Mouse (Mus musculus): ENCODE measurements around the gene Disc1. TPM values are rescaled to one million over a fixed set of nuclear protein-coding genes. Genes with fewer than 3 reads are reported as not detected.

The Disc1 gene
- polyA plus RNA-seq, 1 experiment from 2014 or later, result 1.6 TPM

GRCm38 (mm10) chr8:125285391-125285790, 231.4 kb downstream of the Disc1 start:
- no peak for DNase-seq (ENCODE audit: low spot score)
- H3K4me3 ChIP-seq (ENCODE audit: low read depth, low read length), result no peak overlapping the region
- no peak overlapping the region for H3K4me2 ChIP-seq (ENCODE audit: low read depth, low read length)
- peaks cover under 1% of the 10 kb centered on the region; the same call in 1 of the 2 replicates for H3K9me3 ChIP-seq (ENCODE audit: control insufficient read depth, low read length)
- 0 out of 2 replicates have a peak overlapping the region, but pooled peaks have one; percentile 19 for H3K27ac ChIP-seq (replicated peaks; ENCODE audit: low read depth, low read length)
- peaks cover 38% of the 10 kb centered on the region for H3K4me1 ChIP-seq (ENCODE audit: control insufficient read depth, insufficient read depth, low read length)
- 71% methylated on average over 8 of the region's 8 CpGs for WGBS
- no peaks in the 10 kb centered on the region for H3K27me3 ChIP-seq (replicated peaks; ENCODE audit: control insufficient read depth, insufficient read depth, low read length)
- no peak overlapping the region for H3K9ac ChIP-seq (ENCODE audit: low read depth, low read length)
- no peaks in the 10 kb centered on the region for H3K36me3 ChIP-seq (ENCODE audit: control insufficient read depth, insufficient read depth, low read length)
- ATAC-seq (ENCODE audit: low read depth), result no peak

- no peak overlapping the region; the same call in 1 of the 2 replicates for H3K27ac ChIP-seq (replicated peaks; ENCODE audit: low read depth, low read length)
- peaks cover 4% of the 10 kb centered on the region; the same call in 1 of the 2 replicates for H3K9me3 ChIP-seq (ENCODE audit: control insufficient read depth, low read length)
- H3K27me3 ChIP-seq (replicated peaks; ENCODE audit: control insufficient read depth, insufficient read depth, low read length), result no peaks in the 10 kb centered on the region
- DNase-seq (ENCODE audit: low spot score) (peak; percentile 72), ATAC-seq (ENCODE audit: low read depth) (0 out of 2 replicates have a peak, but pooled peaks have one; percentile 12)
- 57% methylated on average over 12 of the region's 12 CpGs for WGBS
- H3K4me1 ChIP-seq (ENCODE audit: control insufficient read depth, insufficient read depth, low read length), result peaks cover 38% of the 10 kb centered on the region
- no peak overlapping the region for H3K9ac ChIP-seq (ENCODE audit: low read depth, low read length)
- no peak overlapping the region for H3K4me2 ChIP-seq (ENCODE audit: low read depth, low read length)
- H3K36me3 ChIP-seq (ENCODE audit: control insufficient read depth, insufficient read depth, low read length), result no peaks in the 10 kb centered on the region
- H3K4me3 ChIP-seq (ENCODE audit: low read depth, low read length), result no peak overlapping the region
Observed at GRCm38 (mm10) chr8:125285966-125286681, 232.1 kb downstream of the Disc1 start.

GRCm38 (mm10) chr8:125287311-125287710, 233.3 kb downstream of the Disc1 start:
- Histone ChIP-seq H3K36me3 (ENCODE audit: control insufficient read depth, insufficient read depth, low read length) (no peaks in the 10 kb centered on the region), H3K4me1 (ENCODE audit: control insufficient read depth, insufficient read depth, low read length) (peaks cover 36% of the 10 kb centered on the region), H3K9me3 (ENCODE audit: control insufficient read depth, low read length) (peaks cover 4% of the 10 kb centered on the region; the same call in 1 of the 2 replicates), H3K9ac (ENCODE audit: low read depth, low read length) (no peak overlapping the region), H3K4me3 (ENCODE audit: low read depth, low read length) (no peak overlapping the region), H3K4me2 (ENCODE audit: low read depth, low read length) (no peak overlapping the region), H3K27ac (replicated peaks; ENCODE audit: low read depth, low read length) (no peak overlapping the region), H3K27me3 (replicated peaks; ENCODE audit: control insufficient read depth, insufficient read depth, low read length) (no peaks in the 10 kb centered on the region)
- WGBS, result 66% methylated on average over 4 of the region's 4 CpGs
- DNase-seq (ENCODE audit: low spot score) (no peak), ATAC-seq (ENCODE audit: low read depth) (no peak)

- no peaks in the 10 kb centered on the region for H3K27me3 ChIP-seq (replicated peaks; ENCODE audit: control insufficient read depth, insufficient read depth, low read length)
- DNase-seq (ENCODE audit: low spot score) (no peak), ATAC-seq (ENCODE audit: low read depth) (no peak)
- H3K9ac ChIP-seq (ENCODE audit: low read depth, low read length), result no peak overlapping the region
- H3K27ac ChIP-seq (replicated peaks; ENCODE audit: low read depth, low read length), result no peak overlapping the region
- H3K9me3 ChIP-seq (ENCODE audit: control insufficient read depth, low read length), result peaks cover 4% of the 10 kb centered on the region; the same call in 1 of the 2 replicates
- peaks cover 32% of the 10 kb centered on the region for H3K4me1 ChIP-seq (ENCODE audit: control insufficient read depth, insufficient read depth, low read length)
- H3K36me3 ChIP-seq (ENCODE audit: control insufficient read depth, insufficient read depth, low read length), result no peaks in the 10 kb centered on the region
- no peak overlapping the region for H3K4me2 ChIP-seq (ENCODE audit: low read depth, low read length)
- WGBS, result 52% methylated on average over 7 of the region's 7 CpGs
- no peak overlapping the region for H3K4me3 ChIP-seq (ENCODE audit: low read depth, low read length)
Observed at GRCm38 (mm10) chr8:125287841-125288341, 233.9 kb downstream of the Disc1 start.

GRCm38 (mm10) chr8:125291506-125291905, 237.5 kb downstream of the Disc1 start:
- Histone ChIP-seq H3K4me1 (ENCODE audit: control insufficient read depth, insufficient read depth, low read length) (peaks cover 6% of the 10 kb centered on the region), H3K27ac (replicated peaks; ENCODE audit: low read depth, low read length) (no peak overlapping the region), H3K27me3 (replicated peaks; ENCODE audit: control insufficient read depth, insufficient read depth, low read length) (no peaks in the 10 kb centered on the region), H3K9me3 (ENCODE audit: control insufficient read depth, low read length) (peaks cover 4% of the 10 kb centered on the region; the same call in 1 of the 2 replicates), H3K4me2 (ENCODE audit: low read depth, low read length) (no peak overlapping the region), H3K9ac (ENCODE audit: low read depth, low read length) (no peak overlapping the region), H3K4me3 (ENCODE audit: low read depth, low read length) (no peak overlapping the region), H3K36me3 (ENCODE audit: control insufficient read depth, insufficient read depth, low read length) (no peaks in the 10 kb centered on the region)
- 52% methylated on average over 10 of the region's 10 CpGs for WGBS
- ATAC-seq (ENCODE audit: low read depth), result no peak
- DNase-seq (ENCODE audit: low spot score), result no peak

- Histone ChIP-seq H3K4me3 (ENCODE audit: low read depth, low read length) (no peak overlapping the region), H3K4me1 (ENCODE audit: control insufficient read depth, insufficient read depth, low read length) (peaks cover 5% of the 10 kb centered on the region), H3K9me3 (ENCODE audit: control insufficient read depth, low read length) (peaks cover 4% of the 10 kb centered on the region; the same call in 1 of the 2 replicates), H3K9ac (ENCODE audit: low read depth, low read length) (no peak overlapping the region), H3K27me3 (replicated peaks; ENCODE audit: control insufficient read depth, insufficient read depth, low read length) (no peaks in the 10 kb centered on the region), H3K36me3 (ENCODE audit: control insufficient read depth, insufficient read depth, low read length) (no peaks in the 10 kb centered on the region), H3K4me2 (ENCODE audit: low read depth, low read length) (no peak overlapping the region), H3K27ac (replicated peaks; ENCODE audit: low read depth, low read length) (no peak overlapping the region; the same call in 1 of the 2 replicates)
- WGBS, result 64% methylated on average over 22 of the region's 22 CpGs
- no peak for ATAC-seq (ENCODE audit: low read depth)
- no peak for DNase-seq (ENCODE audit: low spot score)
Observed at GRCm38 (mm10) chr8:125291932-125292717, 238.1 kb downstream of the Disc1 start.

- peak; percentile 80 for DNase-seq (ENCODE audit: low spot score)
- peak overlapping the region; percentile 49; the same call in 1 of the 2 replicates for H3K27ac ChIP-seq (replicated peaks; ENCODE audit: low read depth, low read length)
- 61% methylated on average over 8 of the region's 8 CpGs for WGBS
Observed at GRCm38 (mm10) chr8:125292933-125293591, 239.1 kb downstream of the Disc1 start.

GRCm38 (mm10) chr8:125299248-125299647, 245.3 kb downstream of the Disc1 start:
- DNase-seq (ENCODE audit: low spot score), result peak; percentile 93
- Histone ChIP-seq H3K4me3 (ENCODE audit: low read depth, low read length) (no peak overlapping the region), H3K36me3 (ENCODE audit: control insufficient read depth, insufficient read depth, low read length) (no peaks in the 10 kb centered on the region), H3K27me3 (replicated peaks; ENCODE audit: control insufficient read depth, insufficient read depth, low read length) (no peaks in the 10 kb centered on the region), H3K9me3 (ENCODE audit: control insufficient read depth, low read length) (no peaks in the 10 kb centered on the region), H3K27ac (replicated peaks; ENCODE audit: low read depth, low read length) (no peak overlapping the region), H3K4me1 (ENCODE audit: control insufficient read depth, insufficient read depth, low read length) (peaks cover 18% of the 10 kb centered on the region), H3K9ac (ENCODE audit: low read depth, low read length) (no peak overlapping the region), H3K4me2 (ENCODE audit: low read depth, low read length) (no peak overlapping the region)
- peak; percentile 60 for ATAC-seq (ENCODE audit: low read depth)
- 16% methylated on average over 4 of the region's 4 CpGs for WGBS

More at GRCm38 (mm10) chr8:125292933-125293591, 239.1 kb downstream of the Disc1 start:
- Histone ChIP-seq H3K4me3 (ENCODE audit: low read depth, low read length) (no peak overlapping the region), H3K4me1 (ENCODE audit: control insufficient read depth, insufficient read depth, low read length) (peaks cover 3% of the 10 kb centered on the region), H3K27me3 (replicated peaks; ENCODE audit: control insufficient read depth, insufficient read depth, low read length) (no peaks in the 10 kb centered on the region), H3K4me2 (ENCODE audit: low read depth, low read length) (no peak overlapping the region), H3K9me3 (ENCODE audit: control insufficient read depth, low read length) (peaks cover 4% of the 10 kb centered on the region; the same call in 1 of the 2 replicates), H3K36me3 (ENCODE audit: control insufficient read depth, insufficient read depth, low read length) (no peaks in the 10 kb centered on the region), H3K9ac (ENCODE audit: low read depth, low read length) (no peak overlapping the region)
- peak; percentile 70; the same call in 1 of the 2 replicates for ATAC-seq (ENCODE audit: low read depth)
